Mouse (Mus musculus): ENCODE measurements around the gene Fam185a. TPM values are rescaled to one million over a fixed set of nuclear protein-coding genes. Genes with fewer than 3 reads are reported as not detected.

Fam185a gene
- polyA plus RNA-seq, 1 experiment, result 0.46 TPM

DNA sequence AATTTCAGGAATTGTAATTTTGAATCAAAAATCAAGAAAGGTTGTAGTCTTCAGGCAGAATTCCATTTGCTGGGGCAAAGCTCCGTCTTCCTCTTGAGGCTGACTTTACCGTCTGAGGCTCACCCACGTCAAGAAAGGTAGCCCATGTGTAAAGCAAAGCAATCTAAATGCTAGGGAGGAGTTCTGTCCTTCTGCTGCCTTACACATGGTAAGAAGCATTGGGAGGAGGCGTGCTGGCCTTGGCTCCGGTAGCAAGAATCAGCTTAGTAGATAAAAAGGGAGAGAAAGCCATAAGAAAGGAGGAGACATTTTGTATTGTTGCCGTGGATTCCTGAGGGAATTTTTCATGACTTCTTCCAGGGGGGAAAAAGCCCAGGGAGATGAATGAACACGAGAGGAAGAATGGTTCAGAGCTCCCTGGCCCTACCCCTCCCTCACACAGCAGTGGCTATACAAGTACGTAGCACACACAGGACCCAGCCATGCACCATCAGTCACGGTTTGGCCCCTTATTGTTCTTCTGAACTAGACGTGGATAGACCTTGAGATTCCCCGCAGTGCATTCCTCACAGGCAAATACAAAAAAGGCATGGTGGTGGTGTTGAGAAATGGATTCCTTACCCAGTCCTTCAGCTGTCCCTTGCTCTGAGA lies 102.2 kb downstream of the Fam185a start:
- peaks cover 9% of the 10 kb centered on the region for H3K27me3 ChIP-seq (replicated peaks)
- H3K4me1 ChIP-seq, result peaks cover 22% of the 10 kb centered on the region
- no peaks in the 10 kb centered on the region for H3K36me3 ChIP-seq (replicated peaks; ENCODE audit: low read length)
- peaks cover 13% of the 10 kb centered on the region for H3K9me3 ChIP-seq
- no peak overlapping the region for H3K4me3 ChIP-seq (replicated peaks)
- TF ChIP-seq FLI1 (IDR thresholded peaks at IDR 0.05; ENCODE audit: low read length) (no peak), GATA1 (IDR thresholded peaks at IDR 0.05; ENCODE audit: borderline replicate concordance, low read length) (no peak)

- no peaks in the 10 kb centered on the region for H3K36me3 ChIP-seq (replicated peaks; ENCODE audit: low read length)
- peaks cover 9% of the 10 kb centered on the region for H3K27me3 ChIP-seq (replicated peaks)
- TF ChIP-seq FLI1 (IDR thresholded peaks at IDR 0.05; ENCODE audit: low read length) (no peak), GATA1 (IDR thresholded peaks at IDR 0.05; ENCODE audit: borderline replicate concordance, low read length) (no peak)
- H3K4me3 ChIP-seq (replicated peaks), result no peak overlapping the region
- H3K9me3 ChIP-seq, result peaks cover 17% of the 10 kb centered on the region
- peaks cover 22% of the 10 kb centered on the region for H3K4me1 ChIP-seq
These were observed 102.7 kb downstream of the Fam185a start for GRCm38 (mm10) chr5:21527488-21527911.

DNA sequence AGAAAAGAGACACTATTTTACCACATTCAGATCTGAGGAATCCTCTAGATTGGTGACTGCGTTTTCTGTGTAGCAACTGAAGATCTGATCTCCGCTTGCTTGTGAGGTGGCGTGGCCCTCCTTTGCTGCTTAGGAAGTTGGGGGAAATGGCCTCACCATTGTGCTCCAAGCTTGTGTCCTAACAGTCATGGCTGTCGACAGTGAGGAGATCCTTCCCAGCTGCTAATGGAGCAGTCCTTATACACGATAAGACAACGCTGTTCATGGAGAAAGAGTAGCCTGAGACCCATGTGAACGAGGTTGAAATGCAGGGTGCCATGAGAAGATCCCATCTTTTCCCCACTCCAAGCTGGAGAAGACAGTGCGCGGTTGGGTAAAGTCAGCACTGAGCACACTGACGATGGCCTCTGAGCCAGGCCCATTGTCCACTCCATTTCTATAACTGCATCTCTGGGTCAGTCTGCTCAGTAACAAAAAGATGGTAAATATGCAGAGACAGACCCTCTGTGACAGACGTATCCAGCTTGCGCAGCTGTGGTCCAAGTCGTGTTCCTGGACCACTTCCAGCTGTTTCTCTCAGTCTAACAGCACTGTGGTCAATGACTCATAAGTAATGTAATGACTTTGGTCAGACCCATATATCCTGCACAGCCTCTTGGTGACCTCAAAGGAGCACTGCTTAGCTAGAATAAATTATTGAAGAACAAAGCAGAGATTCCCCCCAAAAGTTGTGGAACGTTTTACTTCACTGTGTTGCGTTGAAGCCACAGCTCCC lies 103.5 kb downstream of the Fam185a start:
- TF ChIP-seq GATA1 (IDR thresholded peaks at IDR 0.05; ENCODE audit: borderline replicate concordance, low read length) (no peak), FLI1 (IDR thresholded peaks at IDR 0.05; ENCODE audit: low read length) (no peak)
- H3K9me3 ChIP-seq, result peaks cover 18% of the 10 kb centered on the region
- no peak overlapping the region for H3K4me3 ChIP-seq (replicated peaks)
- H3K27me3 ChIP-seq (replicated peaks), result peaks cover 11% of the 10 kb centered on the region
- H3K36me3 ChIP-seq (replicated peaks; ENCODE audit: low read length), result no peaks in the 10 kb centered on the region
- H3K4me1 ChIP-seq, result peaks cover 22% of the 10 kb centered on the region

- Histone ChIP-seq H3K36me3 (replicated peaks; ENCODE audit: low read length) (no peaks in the 10 kb centered on the region), H3K4me3 (replicated peaks) (no peak overlapping the region)
- TF ChIP-seq GATA1 (IDR thresholded peaks at IDR 0.05; ENCODE audit: borderline replicate concordance, low read length), result no peak
- no peak for TF ChIP-seq FLI1 (IDR thresholded peaks at IDR 0.05; ENCODE audit: low read length)
These were observed 104.5 kb downstream of the Fam185a start for GRCm38 (mm10) chr5:21529110-21529720.

More at GRCm38 (mm10) chr5:21529110-21529720, 104.5 kb downstream of the Fam185a start:
- Histone ChIP-seq H3K9me3 (peaks cover 18% of the 10 kb centered on the region), H3K4me1 (peaks cover 22% of the 10 kb centered on the region), H3K27me3 (replicated peaks) (peaks cover 11% of the 10 kb centered on the region)

Other genes starting within 250 kb of the Fam185a start
- 14.9 and 19.2 TPM in 2 replicates for gene Gsap, start 238.7 kb upstream of the Fam185a start, polyA plus RNA-seq (2012; ENCODE audit: insufficient read depth, low replicate concordance)
- gene Fgl2, start 52.3 kb upstream of the Fam185a start, polyA plus RNA-seq (2012; ENCODE audit: insufficient read depth, low replicate concordance), result 0.71 and 3.3 TPM in 2 replicates
- not detected in 2 replicates for gene Ccdc146, start 281 bp upstream of the Fam185a start, polyA plus RNA-seq (2012; ENCODE audit: insufficient read depth, low replicate concordance)
- not detected in 2 replicates for gene Lrrc17, start 118.6 kb downstream of the Fam185a start, polyA plus RNA-seq (2012; ENCODE audit: insufficient read depth, low replicate concordance)
- not detected in 2 replicates for gene Fbxl13, start 220.7 kb downstream of the Fam185a start, polyA plus RNA-seq (2012; ENCODE audit: insufficient read depth, low replicate concordance)
- 17.2 and 24.5 TPM in 2 replicates for gene Armc10, start 220.9 kb downstream of the Fam185a start, polyA plus RNA-seq (2012; ENCODE audit: insufficient read depth, low replicate concordance)

Measured in megakaryocyte, embryonic 14.5 days (primary cell).